Mouse (Mus musculus) G1E (cell line): ENCODE measurements around the gene Mllt6.

Experiments
- CTCF ChIP-seq: IDR thresholded peaks from 2 replicates; pipeline ENCODE4 v1.5.1; 2012; ENCODE audit warnings: low read depth, low read length, inconsistent platforms, mixed read lengths
- GATA1 ChIP-seq: IDR thresholded peaks from 2 replicates; pipeline ENCODE4 v1.6.1; 2012; ENCODE audit warnings: borderline replicate concordance, low read length, inconsistent platforms, mixed read lengths
- GATA2 ChIP-seq: IDR thresholded peaks from 2 replicates; pipeline ENCODE4 v1.6.1; 2012; ENCODE audit warnings: low read depth, low read length, inconsistent platforms, borderline replicate concordance
- POLR2AphosphoS5 ChIP-seq: IDR thresholded peaks from 2 replicates; pipeline ENCODE4 v1.6.1; 2012; ENCODE audit warnings: low read depth, low read length, inconsistent platforms; ENCODE audit not compliant: insufficient replicate concordance
- TAL1 ChIP-seq: conservative IDR thresholded peaks from 2 replicates; pipeline ENCODE4 v1.6.1; 2012; ENCODE audit warnings: low read depth, low read length, inconsistent platforms, mixed read lengths

DNA sequence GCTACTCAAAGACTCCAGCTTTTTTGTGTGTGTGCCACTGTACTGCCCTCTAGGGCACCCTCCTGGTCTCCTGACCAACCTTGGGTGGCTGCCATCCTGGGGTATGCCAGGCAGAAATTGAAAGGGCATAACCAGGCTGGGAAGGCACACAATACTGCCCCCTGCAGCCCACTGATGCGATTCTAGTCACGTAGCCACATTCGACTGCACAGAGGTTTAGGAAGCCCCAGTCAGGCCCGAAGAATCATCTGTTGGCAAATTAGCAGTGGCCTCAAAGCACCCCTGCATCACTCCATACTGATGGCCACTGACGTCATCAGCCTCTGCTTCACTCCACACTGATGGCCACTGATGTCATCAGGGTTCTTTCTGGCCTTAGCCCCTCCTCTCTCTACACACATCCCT, 43.8 kb upstream of the Mllt6 start:
- no peak for TF ChIP-seq CTCF
- TF ChIP-seq TAL1: no peak
- TF ChIP-seq POLR2AphosphoS5: no peak
- TF ChIP-seq GATA1: no peak
- no peak for TF ChIP-seq GATA2
